ENCODE assay signal across 8 mouse cellular contexts in the genomic region with DNA sequence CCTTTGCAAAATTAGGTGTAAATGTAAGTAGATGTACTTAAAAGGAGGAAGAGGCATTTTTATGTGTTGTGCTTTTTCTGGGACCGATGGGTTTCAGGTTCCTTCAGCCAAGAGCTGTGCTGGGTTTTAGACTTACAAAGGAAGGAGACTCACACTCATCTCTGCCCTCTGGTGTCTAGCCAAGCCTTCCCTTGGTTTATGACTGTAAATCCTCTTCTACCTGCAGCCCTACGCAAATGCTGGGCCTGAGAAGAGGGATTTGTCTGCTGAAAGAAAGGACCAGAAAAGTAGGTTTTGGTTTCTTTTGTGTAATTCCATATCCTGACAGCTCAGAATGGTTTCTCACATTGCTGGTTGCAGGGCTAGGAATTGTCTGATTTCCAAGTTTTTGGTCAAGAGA. TPM values are rescaled to one million over a fixed set of nuclear protein-coding genes. Genes with fewer than 3 reads are reported as not detected.
DNase-seq lines count a peak whose midpoint lies in the region; ATAC-seq lines count a peak whose summit lies in the region.

No protein-coding gene starts in this region.

- H3K4me3 ChIP-seq in heart, embryonic 11.5 days (ENCODE audit: low read depth, low read length): peak overlapping the region; percentile 58
- H3K4me3 ChIP-seq in hindbrain, embryonic 13.5 days: peak overlapping the region; percentile 66
- H3K4me3 ChIP-seq in midbrain, embryonic 12.5 days: peak overlapping the region; percentile 73

- no peaks in the 10 kb centered on the region for H3K27me3 ChIP-seq in heart, embryonic 11.5 days (ENCODE audit: control insufficient read depth, insufficient read depth, low read length)
- H3K27me3 ChIP-seq in hindbrain, embryonic 13.5 days: no peaks in the 10 kb centered on the region
- no peaks in the 10 kb centered on the region for H3K27me3 ChIP-seq in midbrain, embryonic 12.5 days

- no peak for DNase-seq in heart, adult 8-10 months (ENCODE audit: low spot score)
- DNase-seq in 3T3-L1 (ENCODE audit: low read depth, low spot score): peak; percentile 78
- peak; percentile 55 for DNase-seq in cerebellum, adult 8-10 months
- no peak for DNase-seq in layer of hippocampus, adult 9-10 months (ENCODE audit: low spot score)
- no peak for DNase-seq in left cerebral cortex, postnatal 10 days (ENCODE audit: extremely low spot score in 1 of 2, low spot score in 2 of 2)

- H3K9me3 ChIP-seq in heart, embryonic 11.5 days (replicated peaks; ENCODE audit: control insufficient read depth, low read length): no peaks in the 10 kb centered on the region
- no peaks in the 10 kb centered on the region for H3K9me3 ChIP-seq in hindbrain, embryonic 13.5 days
- H3K9me3 ChIP-seq in midbrain, embryonic 12.5 days: no peaks in the 10 kb centered on the region

- intact Hi-C loops in left cerebral cortex, postnatal 10 days (cut with DNase I): loop anchor here (5.0 kb wide), 1 partner anchor 121 kb away; no protein-coding TSS in a partner anchor

- H3K4me1 ChIP-seq in heart, embryonic 11.5 days (ENCODE audit: control insufficient read depth, insufficient read depth, low read length): peaks cover 37% of the 10 kb centered on the region
- H3K4me1 ChIP-seq in hindbrain, embryonic 13.5 days (replicated peaks): peaks cover 43% of the 10 kb centered on the region
- peaks cover 37% of the 10 kb centered on the region for H3K4me1 ChIP-seq in midbrain, embryonic 12.5 days

- ATAC-seq in heart, embryonic 11.5 days (replicated peaks; ENCODE audit: insufficient number of reproducible peaks, low FRiP score, low TSS enrichment): no peak
- ATAC-seq in hindbrain, embryonic 13.5 days (ENCODE audit: low FRiP score): no peak
- no peak for ATAC-seq in midbrain, embryonic 12.5 days (ENCODE audit: low FRiP score, low read depth)

- H3K27ac ChIP-seq in heart, embryonic 11.5 days (ENCODE audit: low read depth, low read length): no peak overlapping the region
- H3K27ac ChIP-seq in hindbrain, embryonic 13.5 days: peak overlapping the region; percentile 4; the same call in 1 of the 2 replicates
- no peak overlapping the region for H3K27ac ChIP-seq in midbrain, embryonic 12.5 days (replicated peaks)

- H3K4me2 ChIP-seq in heart, embryonic 11.5 days: peak overlapping the region; percentile 87
- H3K4me2 ChIP-seq in hindbrain, embryonic 13.5 days: peak overlapping the region; percentile 83
- peak overlapping the region; percentile 94 for H3K4me2 ChIP-seq in midbrain, embryonic 12.5 days (replicated peaks)

- peak overlapping the region; percentile 67; the same call in 1 of the 2 replicates for H3K9ac ChIP-seq in heart, embryonic 11.5 days (ENCODE audit: low read depth, low read length)
- peak overlapping the region; percentile 90 for H3K9ac ChIP-seq in hindbrain, embryonic 13.5 days
- peak overlapping the region; percentile 17; the same call in 1 of the 2 replicates for H3K9ac ChIP-seq in midbrain, embryonic 12.5 days (replicated peaks)

- WGBS in heart, embryonic 11.5 days (ENCODE audit: insufficient replicate concordance): 29% methylated on average over 2 of the region's 2 CpGs
- 36% methylated on average over 2 of the region's 2 CpGs for WGBS in hindbrain, embryonic 13.5 days
- 41% methylated on average over 2 of the region's 2 CpGs for WGBS in midbrain, embryonic 12.5 days

- H3K36me3 ChIP-seq in heart, embryonic 11.5 days (ENCODE audit: control insufficient read depth, insufficient read depth, low read length): no peaks in the 10 kb centered on the region
- H3K36me3 ChIP-seq in hindbrain, embryonic 13.5 days: no peaks in the 10 kb centered on the region
- no peaks in the 10 kb centered on the region for H3K36me3 ChIP-seq in midbrain, embryonic 12.5 days

RNA-seq across cellular contexts. Expression of a gene that starts 1.3 kb away (rescaled TPM):
- polyA plus RNA-seq in heart, embryonic 11.5 days (2014; fragmentation: Nextera tagmentation; extraction: Ambion mirVana): 69.9 and 72.4 TPM in 2 replicates
- 10 to 100 TPM; 60.4 to 74.1 (median 71.4) TPM for total RNA-seq in heart, adult 8-10 months (2022)
- 52.9 and 53.9 TPM in 2 replicates for polyA plus RNA-seq in hindbrain, embryonic 13.5 days (2015; fragmentation: Nextera tagmentation; extraction: Ambion mirVana)
- polyA plus RNA-seq in midbrain, embryonic 12.5 days (2016; fragmentation: Nextera tagmentation; extraction: Ambion mirVana): 41.5 and 42.4 TPM in 2 replicates
- total RNA-seq in left cerebral cortex, postnatal 10 days (2021): 100 to 1,000 TPM in 1 of 2 experiments, 10 to 100 TPM in 1; 98.2 to 100 TPM

Comparison
In these comparisons a context has a peak if more than half of its experiments do, and no peak if none do; other contexts are left out.
1. H3K9ac ChIP-seq: peak in every context shown above with its lines; median percentile 90 in hindbrain, embryonic 13.5 days; 67 in heart, embryonic 11.5 days; 17 in midbrain, embryonic 12.5 days.
2. DNase-seq: peak in 3T3-L1 (single experiment) and cerebellum, adult 8-10 months (single experiment); none in heart, adult 8-10 months (single experiment), layer of hippocampus, adult 9-10 months (single experiment) and left cerebral cortex, postnatal 10 days (0 of 2).
3. Peak in every context shown above with its lines, with median percentiles within 50 percentile points of each other: H3K4me2 ChIP-seq and H3K4me3 ChIP-seq.